Mouse (Mus musculus): Measurements from ENCODE around the gene Mrm3.

DNA sequence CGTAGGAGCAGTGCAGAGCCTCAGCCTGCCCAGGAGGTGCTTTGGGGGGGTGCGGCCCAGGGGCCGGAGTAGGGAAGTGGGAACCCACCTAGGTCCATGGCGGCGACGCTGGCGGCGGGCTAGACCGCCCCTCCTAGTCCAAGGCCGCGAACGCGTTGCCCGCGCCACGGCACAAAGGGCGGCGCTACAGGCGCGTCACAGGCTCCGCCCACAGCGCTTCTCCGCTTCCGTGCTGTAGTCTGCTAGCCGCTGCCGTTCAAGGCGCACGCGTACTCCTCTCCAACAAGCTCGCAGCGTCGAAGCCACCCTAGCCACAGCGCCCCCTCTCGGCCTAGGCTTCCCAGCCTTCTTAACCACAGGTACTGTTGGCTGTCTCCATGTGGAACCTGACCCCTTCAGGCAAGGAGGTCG, 26.1 kb upstream of the Mrm3 start, which contains the start of the genes Dbil5 and Gemin4:
- TF ChIP-seq CTCF (conservative IDR thresholded peaks at IDR 0.05; ENCODE audit: low read length): peak; percentile 86
- no peak for TF ChIP-seq POU5F1 (IDR thresholded peaks at IDR 0.05; ENCODE audit: borderline replicate concordance, low read length)
- no peak for TF ChIP-seq NANOG (IDR thresholded peaks at IDR 0.05; ENCODE audit: borderline replicate concordance, low read length)
